Mouse (Mus musculus) bone marrow macrophage, adult 2 months (primary cell): ENCODE results near the gene Apol9b. TPM values are rescaled to one million over a fixed set of nuclear protein-coding genes. Genes with fewer than 3 reads are reported as not detected.
"Not testable (repeated sequence)": the region's sequence is repeated elsewhere in the genome, so short reads cannot be mapped to it uniquely, and the experiment has no call there.

Experiments used
- H3K27ac ChIP-seq: 2 replicates; pipeline ENCODE4 v1.5.1; 2012; ENCODE audit warnings: low read depth, low read length; ENCODE audit not compliant: insufficient read depth
- H3K4me1 ChIP-seq: 2 replicates; pipeline ENCODE4 v1.6.1; 2012; ENCODE audit warnings: low read length; ENCODE audit not compliant: control insufficient read depth, insufficient read depth
- H3K4me3 ChIP-seq: 2 replicates; pipeline ENCODE4 v1.5.1; 2012; ENCODE audit warnings: mild to moderate bottlenecking, low read length, moderate library complexity; ENCODE audit not compliant: insufficient read depth
- CTCF ChIP-seq: IDR thresholded peaks from 2 replicates; pipeline ENCODE4 v1.5.1; 2012; ENCODE audit warnings: low read depth, mild to moderate bottlenecking, low read length, moderate library complexity
- POLR2A ChIP-seq: IDR thresholded peaks from 2 replicates; pipeline ENCODE4 v1.6.1; 2012; ENCODE audit warnings: mild to moderate bottlenecking, low read depth, low read length, borderline replicate concordance
- polyA plus RNA-seq: library from polyadenylated mRNA; stranded (reverse); fragments of >200 nt; gene quantifications from 2 replicates; pipeline ENCODE4 v1.2.4, GENCODE M21; 2012; ENCODE audit not compliant: missing spikeins, insufficient read depth, insufficient read length

Apol9b gene
- polyA plus RNA-seq, 1 experiment, result 0.72 TPM

- Histone ChIP-seq H3K4me3 (no peak overlapping the region), H3K4me1 (no peaks in the 10 kb centered on the region), H3K27ac (no peak overlapping the region)
- TF ChIP-seq CTCF (no peak), POLR2A (no peak)
These were observed 2.8 kb downstream of the Apol9b start for GRCm38 (mm10) chr15:77731605-77732004.

GRCm38 (mm10) chr15:77732851-77733250 is 4.0 kb downstream of the Apol9b start:
- not testable (repeated sequence) for H3K4me1 ChIP-seq, H3K27ac ChIP-seq, H3K4me3 ChIP-seq

- H3K4me3 ChIP-seq, H3K4me1 ChIP-seq, H3K27ac ChIP-seq: not testable (repeated sequence)
These were observed 4.5 kb downstream of the Apol9b start for GRCm38 (mm10) chr15:77733380-77733779.

GRCm38 (mm10) chr15:77733903-77734302 is 5.1 kb downstream of the Apol9b start:
- H3K27ac ChIP-seq, H3K4me3 ChIP-seq, H3K4me1 ChIP-seq: not testable (repeated sequence)

- H3K4me3 ChIP-seq, result no peak overlapping the region
- H3K4me1 ChIP-seq, result no peaks in the 10 kb centered on the region
- H3K27ac ChIP-seq, result no peak overlapping the region
- TF ChIP-seq POLR2A (no peak), CTCF (no peak)
These were observed 11.9 kb downstream of the Apol9b start for GRCm38 (mm10) chr15:77740511-77741297.

- H3K4me1 ChIP-seq, H3K4me3 ChIP-seq, H3K27ac ChIP-seq: not testable (repeated sequence)
These were observed 12.7 kb downstream of the Apol9b start for GRCm38 (mm10) chr15:77741556-77741955.

GRCm38 (mm10) chr15:77744632-77745031 is 15.8 kb downstream of the Apol9b start:
- no peaks in the 10 kb centered on the region for H3K4me1 ChIP-seq
- H3K4me3 ChIP-seq, result no peak overlapping the region
- TF ChIP-seq CTCF (no peak), POLR2A (no peak)
- H3K27ac ChIP-seq, result no peak overlapping the region

GRCm38 (mm10) chr15:77745081-77745480 is 16.2 kb downstream of the Apol9b start:
- no peak overlapping the region for H3K27ac ChIP-seq
- H3K4me1 ChIP-seq, result no peaks in the 10 kb centered on the region
- no peak for TF ChIP-seq CTCF
- TF ChIP-seq POLR2A, result no peak

GRCm38 (mm10) chr15:77746326-77746725 is 17.5 kb downstream of the Apol9b start:
- Histone ChIP-seq H3K27ac (no peak overlapping the region), H3K4me1 (no peaks in the 10 kb centered on the region), H3K4me3 (no peak overlapping the region)
- no peak for TF ChIP-seq POLR2A
- no peak for TF ChIP-seq CTCF

More at GRCm38 (mm10) chr15:77745081-77745480, 16.2 kb downstream of the Apol9b start:
- no peak overlapping the region for H3K4me3 ChIP-seq

- no peaks in the 10 kb centered on the region for H3K4me1 ChIP-seq
- TF ChIP-seq CTCF, result no peak
- no peak for TF ChIP-seq POLR2A
- H3K27ac ChIP-seq, result no peak overlapping the region
- H3K4me3 ChIP-seq, result no peak overlapping the region
These were observed 19.6 kb downstream of the Apol9b start for GRCm38 (mm10) chr15:77748414-77748813.

- Histone ChIP-seq H3K4me1 (no peaks in the 10 kb centered on the region), H3K4me3 (no peak overlapping the region), H3K27ac (no peak overlapping the region)
- TF ChIP-seq POLR2A (no peak), CTCF (no peak)
These were observed 20.9 kb downstream of the Apol9b start for GRCm38 (mm10) chr15:77749717-77750116.
